Comparison of ENCODE assay signal across 5 mouse cellular contexts in genomic region chr6:28927987-28928386, GRCm38 (mm10).
A peak's percentile ranks its signal among the peaks of the same experiment; 100 is the strongest.
DNase-seq lines count a peak whose midpoint lies in the region; TF ChIP-seq lines count a peak whose summit lies in the region.
"Not testable (repeated sequence)": the region's sequence is repeated elsewhere in the genome, so short reads cannot be mapped to it uniquely, and the experiment has no call there.

No protein-coding gene starts in this region.

- peak; percentile 40 for DNase-seq in T-cell, adult 2 months (ENCODE audit: low spot score)
- peak; percentile 45 for DNase-seq in cerebellum, adult 9-11 months
- peak; percentile 21 for DNase-seq in heart, postnatal 4 days
- peak; percentile 47 for DNase-seq in kidney, adult 2 months
- DNase-seq in thymus, postnatal 25 days = peak; percentile 42

- not testable (repeated sequence) for H3K4me3 ChIP-seq in kidney, adult 2 months (ENCODE audit: insufficient read depth, low read depth, low read length)

- not testable (repeated sequence) for H3K27ac ChIP-seq in kidney, adult 2 months (ENCODE audit: insufficient read depth, low read depth, low read length)

- not testable (repeated sequence) for H3K4me1 ChIP-seq in kidney, adult 2 months (ENCODE audit: control insufficient read depth, insufficient read depth, low read length)

- TF ChIP-seq CTCF in kidney, adult 2 months (conservative IDR thresholded peaks at IDR 0.05; ENCODE audit: insufficient read depth, insufficient read length, low read depth, low read length) = not testable (repeated sequence)

- H3K36me3 ChIP-seq in kidney, adult 2 months (ENCODE audit: control insufficient read depth, insufficient read depth, low read length) = not testable (repeated sequence)

- not testable (repeated sequence) for H3K27me3 ChIP-seq in kidney, adult 2 months (replicated peaks; ENCODE audit: control insufficient read depth, insufficient read depth, low read length)

- WGBS in kidney, adult 2 months = 71% methylated on average over 11 of the region's 24 CpGs

- TF ChIP-seq POLR2A in kidney, adult 2 months (IDR thresholded peaks at IDR 0.05; ENCODE audit: low read depth, low read length) = not testable (repeated sequence)
